Mouse (Mus musculus) small intestine, adult 2 months (tissue): ENCODE data around the gene Gypa. TPM values are rescaled to one million over a fixed set of nuclear protein-coding genes. Genes with fewer than 3 reads are reported as not detected.

ENCODE experiments used
- H3K27ac ChIP-seq: fragments of 200-500 bp; 2 replicates; pipeline ENCODE4 v1.5.1; 2012; ENCODE audit warnings: low read depth, low read length, control low read depth, inconsistent platforms; ENCODE audit not compliant: insufficient read depth
- H3K27me3 ChIP-seq: fragments of 200-500 bp; 2 replicates; pipeline ENCODE4 v1.6.1; 2012; ENCODE audit warnings: mild to moderate bottlenecking, moderate library complexity, low read length, inconsistent platforms; ENCODE audit not compliant: control insufficient read depth, insufficient read depth
- H3K36me3 ChIP-seq: fragments of 200-500 bp; 2 replicates; pipeline ENCODE4 v1.6.1; 2012; ENCODE audit warnings: mild to moderate bottlenecking, low read length, control low read depth, inconsistent platforms; ENCODE audit not compliant: control insufficient read depth, insufficient read depth
- H3K4me1 ChIP-seq: fragments of 200-500 bp; 2 replicates; pipeline ENCODE4 v1.6.1; 2012; ENCODE audit warnings: low read length, inconsistent platforms, mixed read lengths; ENCODE audit not compliant: control insufficient read depth, insufficient read depth, insufficient read length
- H3K4me3 ChIP-seq: fragments of 200-500 bp; 2 replicates; pipeline ENCODE4 v1.5.1; 2012; ENCODE audit warnings: low read depth, mild to moderate bottlenecking, control low read depth, inconsistent platforms, low read length, moderate library complexity
- CTCF ChIP-seq: fragments of 200-500 bp; IDR thresholded peaks from 2 replicates; pipeline ENCODE4 v1.5.1; 2012; ENCODE audit warnings: low read depth, mild to moderate bottlenecking, control low read depth, inconsistent platforms, low read length, moderate library complexity, mixed read lengths; ENCODE audit not compliant: insufficient replicate concordance, insufficient read length; ENCODE audit errors: extremely low read depth
- POLR2A ChIP-seq: fragments of 200-500 bp; IDR thresholded peaks from 2 replicates; pipeline ENCODE4 v1.6.1; 2012; ENCODE audit warnings: low read depth, mild to moderate bottlenecking, control low read depth, inconsistent platforms, low read length, moderate library complexity
- WGBS: fragments of 180-500 bp; shearing (Covaris S2); methylation state at CpG from one replicate; pipeline ENCODE4 v1.1.7; 2018; 5-methylcytosine and 5-hydroxymethylcytosine counted together
- polyA plus RNA-seq: library from polyadenylated mRNA; depleted of rRNA; stranded (reverse); fragments of >200 nt; gene quantifications from 2 replicates; pipeline ENCODE4 v1.2.3, GENCODE M21; 2012

Gene Gypa
- polyA plus RNA-seq, 1 experiment: not detected

GRCm38 (mm10) chr8:80479129-80479528 is 14.5 kb upstream of the Gypa start:
- Histone ChIP-seq H3K36me3 (no peaks in the 10 kb centered on the region), H3K27me3 (no peaks in the 10 kb centered on the region), H3K4me1 (no peaks in the 10 kb centered on the region), H3K4me3 (no peak overlapping the region), H3K27ac (no peak overlapping the region)
- no peak for TF ChIP-seq CTCF
- no peak for TF ChIP-seq POLR2A
- 30% methylated on average over 1 of the region's 1 CpGs for WGBS

DNA sequence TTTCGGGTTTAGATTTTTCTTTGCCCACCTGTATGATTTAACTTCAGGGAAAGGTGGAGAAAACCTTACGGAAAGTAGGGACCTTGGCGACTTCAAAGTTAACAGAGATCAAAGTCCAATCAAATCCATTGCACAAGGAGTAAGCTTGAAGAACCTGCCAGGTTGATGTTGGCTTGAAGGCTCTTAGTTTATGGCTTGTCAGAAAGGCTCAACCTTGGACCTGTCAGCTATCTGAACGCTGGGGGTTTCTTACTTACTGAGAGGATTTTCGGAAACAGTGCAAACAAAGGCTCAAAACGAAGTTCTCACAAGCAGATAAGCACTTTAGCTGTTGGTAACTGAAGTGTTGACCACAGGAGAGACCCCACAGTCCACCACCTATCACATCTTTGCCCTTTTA is 11.4 kb upstream of the Gypa start:
- no peak overlapping the region for H3K4me3 ChIP-seq
- no peaks in the 10 kb centered on the region for H3K27me3 ChIP-seq
- H3K36me3 ChIP-seq: no peaks in the 10 kb centered on the region
- 30% methylated on average over 6 of the region's 6 CpGs for WGBS
- H3K27ac ChIP-seq: no peak overlapping the region
- no peaks in the 10 kb centered on the region for H3K4me1 ChIP-seq
- TF ChIP-seq CTCF (no peak), POLR2A (no peak)

- WGBS: 27% methylated on average over 16 of the region's 16 CpGs
- H3K4me3 ChIP-seq: no peak overlapping the region
- TF ChIP-seq POLR2A (no peak), CTCF (no peak)
- H3K27me3 ChIP-seq: no peaks in the 10 kb centered on the region
- no peaks in the 10 kb centered on the region for H3K4me1 ChIP-seq
- no peak overlapping the region for H3K27ac ChIP-seq
- H3K36me3 ChIP-seq: no peaks in the 10 kb centered on the region
Measured at GRCm38 (mm10) chr8:80482822-80483774, 10.5 kb upstream of the Gypa start.

- Histone ChIP-seq H3K27ac (no peak overlapping the region), H3K27me3 (no peaks in the 10 kb centered on the region), H3K36me3 (no peaks in the 10 kb centered on the region), H3K4me3 (no peak overlapping the region), H3K4me1 (peaks cover 2% of the 10 kb centered on the region; the same call in 1 of the 2 replicates)
- TF ChIP-seq POLR2A (no peak), CTCF (no peak)
- WGBS: 41% methylated on average over 1 of the region's 1 CpGs
Measured at GRCm38 (mm10) chr8:80491562-80491961, 2.0 kb upstream of the Gypa start.

DNA sequence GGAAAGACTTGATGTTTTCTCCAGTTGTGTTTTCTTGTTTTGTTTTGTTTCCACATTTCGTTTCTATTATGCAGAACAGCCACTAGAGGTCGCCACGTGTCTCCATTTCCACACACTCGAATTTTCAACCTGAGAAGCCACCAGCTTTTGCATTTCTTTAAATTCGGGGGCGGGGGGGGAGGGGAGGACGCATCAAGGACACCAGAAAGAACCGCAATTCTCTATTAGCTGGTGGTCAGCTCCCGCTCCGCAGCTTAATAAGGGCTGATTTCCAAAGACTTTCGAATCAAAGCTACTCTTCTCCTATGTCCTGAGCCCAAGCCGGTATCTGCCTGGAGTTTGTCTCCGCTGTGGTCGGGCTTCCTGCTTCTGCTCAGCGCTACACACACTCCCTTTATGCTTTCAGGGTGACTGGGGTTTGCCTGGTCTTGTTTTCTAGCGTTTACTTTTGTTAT is 567 bp upstream of the Gypa start:
- WGBS: 2% methylated on average over 16 of the region's 16 CpGs
- no peaks in the 10 kb centered on the region for H3K27me3 ChIP-seq
- peak overlapping the region; percentile 58 for H3K4me3 ChIP-seq
- H3K36me3 ChIP-seq: no peaks in the 10 kb centered on the region
- H3K27ac ChIP-seq: no peak overlapping the region
- TF ChIP-seq CTCF: peak; percentile 59; the same call in 1 of the 2 replicates
- TF ChIP-seq POLR2A: no peak
- peaks cover 2% of the 10 kb centered on the region; the same call in 1 of the 2 replicates for H3K4me1 ChIP-seq

DNA sequence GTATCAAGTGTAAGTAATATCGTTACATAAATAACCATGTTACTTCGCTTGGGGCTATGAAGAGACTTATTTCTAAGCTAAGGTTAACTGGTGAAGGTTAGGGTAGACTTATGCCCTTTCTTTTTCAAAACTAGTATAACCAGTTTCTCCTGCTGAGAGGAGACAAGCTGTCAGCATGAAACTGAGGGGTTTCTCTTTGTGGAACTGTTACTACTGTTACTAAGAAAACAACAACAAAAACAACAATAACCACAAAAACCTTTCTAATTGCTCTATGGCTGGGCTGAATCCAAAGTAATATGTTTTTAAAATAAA is 722 bp downstream of the Gypa start:
- TF ChIP-seq CTCF: no peak
- no peak for TF ChIP-seq POLR2A
- H3K4me1 ChIP-seq: peaks cover 2% of the 10 kb centered on the region; the same call in 1 of the 2 replicates
- H3K4me3 ChIP-seq: no peak overlapping the region
- no peaks in the 10 kb centered on the region for H3K36me3 ChIP-seq
- WGBS: 70% methylated on average over 2 of the region's 2 CpGs
- H3K27ac ChIP-seq: no peak overlapping the region
- no peaks in the 10 kb centered on the region for H3K27me3 ChIP-seq

DNA sequence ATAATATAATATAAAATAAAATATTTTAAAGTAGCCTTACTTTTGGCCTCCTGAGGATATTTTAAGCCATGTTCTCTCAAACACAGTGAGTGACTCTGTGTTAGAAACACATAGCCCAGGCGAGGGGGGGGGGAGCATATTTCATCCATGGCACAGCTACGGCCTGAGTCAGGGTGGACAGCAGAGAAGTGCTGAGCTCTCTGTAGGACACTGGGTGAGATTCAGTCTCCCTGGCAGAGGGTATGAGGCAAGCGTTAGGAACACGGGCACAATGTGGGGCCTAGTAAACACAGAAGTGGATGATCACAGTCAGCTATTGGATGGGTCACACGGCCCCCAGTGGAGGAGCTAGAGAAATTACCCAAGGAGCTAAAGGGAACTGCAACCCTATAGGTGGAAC is 1.2 kb downstream of the Gypa start:
- H3K27me3 ChIP-seq: no peaks in the 10 kb centered on the region
- no peak overlapping the region for H3K27ac ChIP-seq
- H3K4me3 ChIP-seq: no peak overlapping the region
- 91% methylated on average over 5 of the region's 5 CpGs for WGBS
- peaks cover 2% of the 10 kb centered on the region; the same call in 1 of the 2 replicates for H3K4me1 ChIP-seq
- H3K36me3 ChIP-seq: no peaks in the 10 kb centered on the region
- TF ChIP-seq POLR2A (no peak), CTCF (no peak)
